Mouse (Mus musculus): ENCODE results near the gene Rab31.

DNA sequence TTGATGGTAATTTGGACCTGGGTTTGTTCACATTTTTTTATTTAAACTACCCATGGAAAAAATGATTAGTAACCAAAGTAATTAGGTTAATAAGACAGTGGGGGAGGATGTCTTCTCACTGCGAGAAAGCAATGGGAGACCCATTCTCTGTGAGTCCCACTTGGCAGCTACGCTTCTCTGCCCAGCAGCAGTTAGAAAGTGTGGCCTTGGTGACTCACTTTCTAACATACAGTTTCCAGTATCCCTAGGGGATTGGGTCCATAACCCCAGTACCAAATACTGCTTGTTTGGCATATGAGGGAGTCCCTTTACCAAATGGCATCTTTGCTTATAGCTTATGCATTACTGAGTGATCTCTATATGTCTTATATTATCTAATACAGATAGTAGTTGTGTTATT is 18.6 kb upstream of the Rab31 start:
- TF ChIP-seq POLR2A (IDR thresholded peaks at IDR 0.05; ENCODE audit: borderline replicate concordance, extremely low read depth, low read depth, low read length) = no peak
- TF ChIP-seq CTCF (IDR thresholded peaks at IDR 0.05; ENCODE audit: insufficient read depth, low read length) = no peak

All from lung, adult 2 months (tissue).